Mouse (Mus musculus): ENCODE measurements around the gene Pwwp2b. TPM values are rescaled to one million over a fixed set of nuclear protein-coding genes. Genes with fewer than 3 reads are reported as not detected.

Pwwp2b gene
- total and polyA plus RNA-seq, 3 experiments: 1.9 to 4.3 TPM; not detected in 1

DNA sequence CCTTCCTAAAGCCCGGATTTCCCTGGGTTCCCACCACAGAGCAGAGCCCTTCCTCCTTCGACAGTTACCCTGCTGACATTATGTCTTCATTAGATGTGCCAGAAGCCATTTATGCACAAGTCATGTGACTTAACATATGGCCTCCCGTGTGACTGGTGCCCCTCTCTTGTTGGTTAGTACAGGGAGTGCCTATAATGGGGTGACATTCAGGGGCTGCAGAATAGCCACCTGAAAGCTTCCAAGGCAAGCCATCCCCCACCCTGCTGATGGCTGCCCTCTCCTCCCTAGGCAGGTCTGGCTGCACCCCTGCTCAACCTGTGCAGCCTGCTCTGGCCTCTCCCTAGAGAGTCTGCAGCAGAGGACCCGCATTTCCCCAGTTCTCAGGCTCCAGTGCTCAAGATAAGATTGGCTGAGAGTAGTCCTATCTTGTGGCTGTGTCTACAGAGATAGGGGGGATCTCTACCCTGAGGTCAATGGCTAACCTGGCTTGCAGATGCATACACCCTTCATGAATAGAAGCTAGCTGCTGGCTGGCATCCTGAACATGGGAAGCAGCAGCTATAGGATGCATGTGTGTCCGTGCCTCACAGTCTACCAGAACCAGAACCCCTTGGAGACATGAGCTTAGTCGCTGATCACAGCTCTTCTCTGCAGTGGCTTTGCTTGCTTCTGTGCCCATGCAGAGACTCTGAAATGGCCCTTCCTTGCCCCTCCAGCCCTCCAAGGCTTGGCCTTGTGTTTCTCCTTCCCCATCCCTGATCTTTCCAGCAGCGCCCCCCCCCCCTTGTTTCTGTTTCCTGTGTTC, 1.3 kb downstream of the Pwwp2b start (continued):
- TF ChIP-seq ZNF384 (IDR thresholded peaks at IDR 0.05; ENCODE audit: low read depth, low read length): no peak

DNA sequence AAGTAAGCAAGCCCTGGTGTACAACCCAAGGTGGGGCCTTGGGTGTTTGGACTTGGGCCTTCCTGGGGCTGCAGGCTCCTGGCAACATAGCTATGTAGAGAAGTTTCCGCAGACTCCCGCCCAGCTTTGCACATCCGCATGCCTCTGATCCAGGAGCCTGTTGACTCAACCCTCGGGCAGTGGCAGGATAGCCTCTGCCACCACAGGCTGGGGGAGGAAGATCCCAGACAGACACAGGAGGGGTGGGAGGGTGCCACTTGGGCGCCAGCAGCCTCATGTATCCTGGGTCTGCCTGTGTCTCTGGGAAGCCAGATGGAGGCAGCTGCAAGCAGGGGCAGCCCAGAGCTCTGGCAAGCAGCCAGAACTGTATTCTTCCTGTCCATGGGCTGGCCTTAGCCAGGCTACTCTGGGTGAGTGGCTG, 3.6 kb downstream of the Pwwp2b start:
- no peaks in the 10 kb centered on the region for H3K9me3 ChIP-seq (replicated peaks; ENCODE audit: insufficient read depth, low read length)
- peaks cover 7% of the 10 kb centered on the region; the same call in 1 of the 2 replicates for H3K79me2 ChIP-seq (ENCODE audit: control insufficient read depth, insufficient read depth, low read length, poor library complexity)
- H3K27ac ChIP-seq (ENCODE audit: control insufficient read depth, low read depth, low read length): no peak overlapping the region
- no peak overlapping the region for H3K9ac ChIP-seq (ENCODE audit: control insufficient read depth, low read depth, low read length, poor library complexity, severe bottlenecking)
- no peaks in the 10 kb centered on the region for H3K27me3 ChIP-seq (ENCODE audit: control insufficient read depth in 1 of 2, insufficient read depth in 2 of 2, low read length in 2 of 2)
- H3K4me3 ChIP-seq (ENCODE audit: control insufficient read depth in 1 of 2, insufficient read depth in 1 of 2, low read depth in 2 of 2, low read length in 2 of 2): no peak overlapping the region
- DNase-seq (ENCODE audit: low read depth, low spot score): no peak
- TF ChIP-seq CHD2 (IDR thresholded peaks at IDR 0.05; ENCODE audit: low read length): no peak
- no peak for TF ChIP-seq MYC (IDR thresholded peaks at IDR 0.05; ENCODE audit: low read depth, low read length)
- no peak for TF ChIP-seq ZMIZ1 (IDR thresholded peaks at IDR 0.05; ENCODE audit: low read depth, low read length)
- TF ChIP-seq POLR2AphosphoS2 (IDR thresholded peaks at IDR 0.05; ENCODE audit: low read length): no peak
- TF ChIP-seq MXI1 (IDR thresholded peaks at IDR 0.05; ENCODE audit: low read depth, low read length): no peak
- no peak for TF ChIP-seq UBTF (IDR thresholded peaks at IDR 0.05; ENCODE audit: borderline replicate concordance, insufficient read depth, low read depth, low read length)
- TF ChIP-seq MAX (IDR thresholded peaks at IDR 0.05; ENCODE audit: low read length): no peak
- TF ChIP-seq ETS1 (IDR thresholded peaks at IDR 0.05; ENCODE audit: low read depth, low read length): no peak
- TF ChIP-seq ZKSCAN1 (IDR thresholded peaks at IDR 0.05; ENCODE audit: low read depth, low read length): no peak
- no peak for TF ChIP-seq CTCF (IDR thresholded peaks at IDR 0.05 in 2 of 3, conservative IDR thresholded peaks at IDR 0.05 in 1 of 3; ENCODE audit: control insufficient read depth in 1 of 3, insufficient read depth in 1 of 3, low read depth in 2 of 3, low read length in 3 of 3, poor library complexity in 1 of 3, severe bottlenecking in 1 of 3)
- no peak for TF ChIP-seq NELFE (IDR thresholded peaks at IDR 0.05; ENCODE audit: low read depth, low read length)
- no peak for TF ChIP-seq MYB (IDR thresholded peaks at IDR 0.05; ENCODE audit: low read depth, low read length)
- TF ChIP-seq MAZ (IDR thresholded peaks at IDR 0.05; ENCODE audit: low read depth, low read length): no peak
- no peak for TF ChIP-seq MAFK (IDR thresholded peaks at IDR 0.05; ENCODE audit: borderline replicate concordance, low read depth, low read length)
- no peak for TF ChIP-seq POLR2A (IDR thresholded peaks at IDR 0.05; ENCODE audit: control insufficient read depth in 1 of 2, insufficient read depth in 1 of 2, low read depth in 1 of 2, low read length in 2 of 2, poor library complexity in 1 of 2)
- no peak for TF ChIP-seq ZNF384 (IDR thresholded peaks at IDR 0.05; ENCODE audit: low read depth, low read length)
- no peak for TF ChIP-seq POLR2AphosphoS5 (IDR thresholded peaks at IDR 0.05; ENCODE audit: borderline replicate concordance, low read depth, low read length)
- no peak for TF ChIP-seq E2F4 (IDR thresholded peaks at IDR 0.05; ENCODE audit: borderline replicate concordance, low read depth, low read length)
- no peak for TF ChIP-seq BHLHE40 (IDR thresholded peaks at IDR 0.05; ENCODE audit: borderline replicate concordance, low read depth, low read length)
- H3K4me1 ChIP-seq (ENCODE audit: control insufficient read depth in 1 of 2, insufficient read depth in 2 of 2, low read length in 2 of 2): peaks cover 4 to 17% of the 10 kb centered on the region in 2 experiments
- 0 out of 4 replicates have a peak, but pooled peaks cover 0 to 3% of the 10 kb centered on the region in 2 experiments for H3K36me3 ChIP-seq (ENCODE audit: control insufficient read depth in 1 of 2, insufficient read depth in 2 of 2, low read length in 2 of 2)

Data from MEL (cell line).